Mouse (Mus musculus): ENCODE results near the gene Hist1h2be. TPM values are rescaled to one million over a fixed set of nuclear protein-coding genes. Genes with fewer than 3 reads are reported as not detected.
"Not testable (repeated sequence)": the region's sequence is repeated elsewhere in the genome, so short reads cannot be mapped to it uniquely, and the experiment has no call there.

Hist1h2be gene
- polyA plus RNA-seq, 1 experiment from 2014 or later, result 3.6 TPM

GRCm38 (mm10) chr13:23571022-23571503, 49.9 kb downstream of the Hist1h2be start, which contains the start of the genes Hist1h2ae and Hist1h2bg:
Hist1h2ae (minus strand) TSS chr13:23571220.
Hist1h2bg (plus strand) TSS chr13:23571396.
- Histone ChIP-seq H3K9me3 (replicated peaks) (no peaks in the 10 kb centered on the region), H3K4me2 (replicated peaks) (peak within 1 kb of the TSS; percentile 59), H3K9ac (peak within 1 kb of the TSS; percentile 47), H3K36me3 (no peaks in the 10 kb centered on the region), H3K27me3 (no peaks in the 10 kb centered on the region), H3K4me3 (replicated peaks) (peak within 1 kb of the TSS; percentile 49), H3K27ac (replicated peaks) (peak within 1 kb of the TSS; percentile 96), H3K4me1 (peaks cover 17% of the 10 kb centered on the region)
- ATAC-seq (ENCODE audit: insufficient number of reproducible peaks, low FRiP score, low TSS enrichment, low read depth), result peak; percentile 90
- WGBS, result 0% methylated on average over 18 of the region's 18 CpGs

DNA sequence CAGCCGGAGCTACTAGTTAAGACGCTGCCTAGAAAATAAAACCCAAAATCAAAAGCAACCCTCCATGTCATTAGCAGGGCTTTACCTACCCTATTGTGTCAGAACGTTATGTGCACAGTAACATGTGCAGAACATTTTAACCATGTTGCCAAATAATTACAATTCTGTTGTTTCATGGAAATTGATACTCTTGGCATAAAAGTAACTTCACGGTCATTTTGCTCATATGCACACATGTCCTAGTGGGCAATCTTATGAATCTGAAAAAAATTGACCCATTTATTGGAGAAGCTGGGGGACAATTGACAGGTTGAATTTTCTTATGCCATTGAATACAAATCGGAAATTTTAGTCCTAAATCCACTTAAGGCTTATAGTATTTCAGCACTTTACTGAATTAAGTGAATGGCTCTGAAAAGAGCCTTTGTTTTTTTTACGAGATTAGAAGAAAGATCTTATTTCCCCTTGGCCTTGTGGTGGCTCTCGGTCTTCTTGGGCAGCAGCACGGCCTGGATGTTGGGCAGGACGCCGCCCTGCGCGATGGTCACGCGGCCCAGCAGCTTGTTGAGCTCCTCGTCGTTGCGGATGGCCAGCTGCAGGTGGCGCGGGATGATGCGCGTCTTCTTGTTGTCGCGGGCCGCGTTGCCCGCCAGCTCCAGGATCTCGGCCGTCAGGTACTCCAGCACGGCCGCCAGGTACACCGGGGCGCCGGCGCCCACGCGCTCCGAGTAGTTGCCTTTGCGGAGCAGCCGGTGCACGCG, 50.5 kb downstream of the Hist1h2be start:
- Histone ChIP-seq H3K9ac (peak overlapping the region; percentile 26; the same call in 1 of the 2 replicates), H3K27ac (replicated peaks) (peak overlapping the region; percentile 96), H3K4me3 (replicated peaks) (peak overlapping the region; percentile 49), H3K4me2 (replicated peaks) (peak overlapping the region; percentile 59), H3K4me1 (peaks cover 17% of the 10 kb centered on the region)
- WGBS, result under 1% methylated on average over 25 of the region's 41 CpGs
- not testable (repeated sequence) for H3K36me3 ChIP-seq; H3K27me3 ChIP-seq; H3K9me3 ChIP-seq (replicated peaks)
- peak; percentile 5; the same call in 1 of the 2 replicates for ATAC-seq (ENCODE audit: insufficient number of reproducible peaks, low FRiP score, low TSS enrichment, low read depth)

GRCm38 (mm10) chr13:23564482-23564881, 56.4 kb downstream of the Hist1h2be start:
- Histone ChIP-seq H3K27me3 (no peaks in the 10 kb centered on the region), H3K27ac (replicated peaks) (no peak overlapping the region), H3K36me3 (no peaks in the 10 kb centered on the region), H3K4me3 (replicated peaks) (no peak overlapping the region), H3K4me2 (replicated peaks) (no peak overlapping the region), H3K4me1 (no peaks in the 10 kb centered on the region), H3K9ac (no peak overlapping the region), H3K9me3 (replicated peaks) (no peaks in the 10 kb centered on the region)
- WGBS, result 85% methylated on average over 2 of the region's 2 CpGs
- no peak for ATAC-seq (ENCODE audit: insufficient number of reproducible peaks, low FRiP score, low TSS enrichment, low read depth)

DNA sequence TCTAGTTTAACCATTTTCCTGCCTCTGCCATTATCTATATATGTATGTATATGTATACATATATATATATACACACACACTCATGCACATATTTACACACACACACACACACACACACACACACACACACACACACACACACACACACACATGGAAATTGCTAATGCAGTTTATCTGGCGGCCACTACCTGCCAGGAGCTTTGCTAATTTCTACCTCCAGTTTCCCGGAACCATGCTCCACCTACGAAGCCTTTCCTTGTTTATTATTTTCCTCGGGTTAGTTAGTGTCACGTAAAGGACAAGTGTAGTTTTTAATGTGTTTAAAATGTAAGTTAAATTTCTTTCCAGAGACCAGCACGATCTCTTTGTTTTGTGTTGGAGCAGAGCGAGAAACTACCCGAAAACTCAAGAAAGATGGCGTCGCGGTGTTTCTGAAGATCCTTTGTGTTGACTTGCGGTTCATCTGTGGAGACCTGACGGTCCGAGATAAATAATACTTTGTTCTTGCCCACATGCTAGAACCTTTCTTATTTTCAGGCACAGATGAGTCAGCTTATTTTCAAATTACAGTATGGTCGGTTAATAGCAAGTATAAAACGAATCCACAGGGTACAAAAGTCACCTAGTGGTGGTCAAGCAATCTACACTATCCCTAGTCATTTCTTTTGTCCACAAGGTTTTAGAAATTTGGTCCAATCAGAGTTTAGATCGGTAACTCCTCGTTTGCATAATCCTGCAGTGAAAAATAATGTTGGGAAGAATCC, 58.0 kb downstream of the Hist1h2be start:
- Histone ChIP-seq H3K27ac (replicated peaks) (peak overlapping the region; percentile 96), H3K4me3 (replicated peaks) (peak overlapping the region; percentile 52), H3K4me1 (no peaks in the 10 kb centered on the region), H3K36me3 (no peaks in the 10 kb centered on the region), H3K9ac (peak overlapping the region; percentile 40; the same call in 1 of the 2 replicates), H3K4me2 (replicated peaks) (peak overlapping the region; percentile 61), H3K9me3 (replicated peaks) (no peaks in the 10 kb centered on the region), H3K27me3 (no peaks in the 10 kb centered on the region)
- WGBS, result 2% methylated on average over 18 of the region's 18 CpGs
- ATAC-seq (ENCODE audit: insufficient number of reproducible peaks, low FRiP score, low TSS enrichment, low read depth), result 0 out of 2 replicates have a peak, but pooled peaks have one; percentile 34

GRCm38 (mm10) chr13:23561883-23562659, 58.9 kb downstream of the Hist1h2be start, which contains the start of gene Hist1h3e:
Hist1h3e (minus strand) TSS chr13:23562369.
- H3K9me3 ChIP-seq (replicated peaks), result not testable (repeated sequence)

DNA sequence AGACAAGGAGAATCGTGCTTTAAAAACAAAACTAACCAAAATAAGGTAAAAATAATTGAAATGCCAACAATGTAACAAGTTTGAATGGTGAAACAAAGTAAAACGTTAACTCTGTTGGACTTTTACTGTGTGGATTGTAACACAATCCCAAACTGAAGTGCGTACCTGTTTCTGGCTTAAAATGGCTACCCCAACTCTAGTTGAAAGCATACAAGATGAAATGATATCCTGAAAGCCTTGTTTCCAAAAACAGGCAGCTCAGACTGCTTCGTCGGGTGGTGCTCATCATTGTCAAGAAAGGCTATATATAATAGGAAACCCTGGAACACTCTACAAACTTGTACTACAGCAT, 59.4 kb downstream of the Hist1h2be start:
- H3K36me3 ChIP-seq; H3K4me1 ChIP-seq; H3K27me3 ChIP-seq; H3K9me3 ChIP-seq (replicated peaks); ATAC-seq (ENCODE audit: insufficient number of reproducible peaks, low FRiP score, low TSS enrichment, low read depth); H3K9ac ChIP-seq: not testable (repeated sequence)
- H3K4me3 ChIP-seq (replicated peaks), result peak overlapping the region; percentile 52
- H3K27ac ChIP-seq (replicated peaks), result peak overlapping the region; percentile 96
- H3K4me2 ChIP-seq (replicated peaks), result peak overlapping the region; percentile 61
- WGBS, result 0% methylated on average over 2 of the region's 5 CpGs

More at GRCm38 (mm10) chr13:23561883-23562659, 58.9 kb downstream of the Hist1h2be start, which contains the start of gene Hist1h3e:
- H3K4me1 ChIP-seq, H3K27me3 ChIP-seq, H3K36me3 ChIP-seq: not testable (repeated sequence)
- peak within 1 kb of the TSS; percentile 96 for H3K27ac ChIP-seq (replicated peaks)
- H3K4me3 ChIP-seq (replicated peaks), result peak within 1 kb of the TSS; percentile 52
- peak; percentile 90 for ATAC-seq (ENCODE audit: insufficient number of reproducible peaks, low FRiP score, low TSS enrichment, low read depth)
- under 1% methylated on average over 67 of the region's 67 CpGs for WGBS
- H3K9ac ChIP-seq, result peak within 1 kb of the TSS; percentile 45
- peak within 1 kb of the TSS; percentile 61 for H3K4me2 ChIP-seq (replicated peaks)

- WGBS, result 14% methylated on average over 2 of the region's 2 CpGs
- H3K27me3 ChIP-seq; H3K4me2 ChIP-seq (replicated peaks); H3K9ac ChIP-seq; H3K9me3 ChIP-seq (replicated peaks); ATAC-seq (ENCODE audit: insufficient number of reproducible peaks, low FRiP score, low TSS enrichment, low read depth); H3K4me3 ChIP-seq (replicated peaks); H3K36me3 ChIP-seq; H3K4me1 ChIP-seq: not testable (repeated sequence)
- H3K27ac ChIP-seq (replicated peaks), result 0 out of 2 replicates have a peak overlapping the region, but pooled peaks have one; percentile 51
Measured at GRCm38 (mm10) chr13:23560699-23561098, 60.2 kb downstream of the Hist1h2be start.

DNA sequence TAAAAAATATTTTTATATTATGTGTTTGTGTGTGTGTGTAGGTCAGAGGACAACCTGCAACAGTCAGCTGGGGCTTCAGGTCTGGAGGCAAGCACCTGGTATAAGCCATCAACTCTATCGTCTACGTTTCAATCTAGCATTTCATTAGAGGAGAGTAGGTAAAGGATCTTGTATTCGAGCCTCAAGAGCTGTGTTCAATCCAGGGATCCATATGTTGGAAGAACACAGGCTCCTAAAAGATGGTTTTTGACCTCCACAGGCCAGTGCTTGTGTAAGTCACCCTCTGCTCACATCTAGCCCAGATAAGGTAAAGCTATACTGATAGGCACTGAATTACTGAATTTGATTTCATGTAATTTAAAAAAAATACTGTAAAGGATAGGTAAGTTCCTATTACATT, 64.0 kb downstream of the Hist1h2be start:
- H3K4me2 ChIP-seq (replicated peaks), result peak overlapping the region; percentile 93; the same call in 1 of the 2 replicates
- no peak overlapping the region for H3K4me3 ChIP-seq (replicated peaks)
- H3K9ac ChIP-seq, result no peak overlapping the region
- peak overlapping the region; percentile 98 for H3K27ac ChIP-seq (replicated peaks)
- ATAC-seq (ENCODE audit: insufficient number of reproducible peaks, low FRiP score, low TSS enrichment, low read depth), result no peak
- H3K36me3 ChIP-seq, result no peaks in the 10 kb centered on the region
- WGBS, result 45% methylated on average over 3 of the region's 3 CpGs
- H3K27me3 ChIP-seq, result no peaks in the 10 kb centered on the region
- H3K4me1 ChIP-seq, result peaks cover 19% of the 10 kb centered on the region
- H3K9me3 ChIP-seq (replicated peaks), result no peaks in the 10 kb centered on the region

GRCm38 (mm10) chr13:23555839-23556416, 65.0 kb downstream of the Hist1h2be start:
- Histone ChIP-seq H3K9me3 (replicated peaks) (no peaks in the 10 kb centered on the region), H3K36me3 (no peaks in the 10 kb centered on the region), H3K4me3 (replicated peaks) (peak overlapping the region; percentile 55), H3K27ac (replicated peaks) (peak overlapping the region; percentile 98), H3K9ac (peak overlapping the region; percentile 58), H3K4me2 (replicated peaks) (peak overlapping the region; percentile 93), H3K4me1 (peaks cover 22% of the 10 kb centered on the region), H3K27me3 (no peaks in the 10 kb centered on the region)
- WGBS, result under 1% methylated on average over 18 of the region's 18 CpGs
- ATAC-seq (ENCODE audit: insufficient number of reproducible peaks, low FRiP score, low TSS enrichment, low read depth), result peak; percentile 77

All from embryonic facial prominence, embryonic 15.5 days (tissue).